Mouse (Mus musculus) lung, postnatal 0 days (tissue): Measurements from ENCODE around the gene Khdc1c. TPM values are rescaled to one million over a fixed set of nuclear protein-coding genes. Genes with fewer than 3 reads are reported as not detected.

Experiments used
- ATAC-seq: fragments of 200-750 bp; cut with Nextera tagmentation; 2 replicates; pipeline ENCODE4 v1.8.0; 2017; ENCODE audit warnings: moderate library complexity
- DNase-seq: peaks from one replicate; pipeline ENCODE4 v3.0.0-alpha.2; 2016; ENCODE audit warnings: low spot score
- H3K27ac ChIP-seq: fragments of 300-500 bp; sonication (generic); 2 replicates; pipeline ENCODE4 v1.5.1; 2014; ENCODE audit warnings: antibody characterized with exemption, mild to moderate bottlenecking, low read length, mixed read lengths
- H3K27me3 ChIP-seq: fragments of 300-500 bp; sonication (generic); replicated peaks from 2 replicates; pipeline ENCODE4 v1.6.1; 2014; ENCODE audit warnings: low read length, mixed read lengths; ENCODE audit not compliant: insufficient read depth
- H3K36me3 ChIP-seq: fragments of 300-500 bp; sonication (generic); 2 replicates; pipeline ENCODE4 v1.6.1; 2014; ENCODE audit warnings: low read length, mixed read lengths; ENCODE audit not compliant: insufficient read depth
- H3K4me1 ChIP-seq: fragments of 300-500 bp; sonication (generic); 2 replicates; pipeline ENCODE4 v1.6.1; 2014; ENCODE audit warnings: antibody characterized with exemption, low read depth, low read length, mixed read lengths; ENCODE audit not compliant: insufficient read depth
- H3K4me2 ChIP-seq: fragments of 300-500 bp; sonication (generic); replicated peaks from 2 replicates; pipeline ENCODE4 v1.6.1; 2014; ENCODE audit warnings: low read depth, mild to moderate bottlenecking, low read length, moderate library complexity, mixed read lengths
- H3K4me3 ChIP-seq: fragments of 300-500 bp; sonication (generic); 2 replicates; pipeline ENCODE4 v1.5.1; 2014; ENCODE audit warnings: low read depth, low read length
- H3K9ac ChIP-seq: fragments of 300-500 bp; sonication (generic); replicated peaks from 2 replicates; pipeline ENCODE4 v1.6.1; 2014; ENCODE audit warnings: low read depth, mild to moderate bottlenecking
- H3K9me3 ChIP-seq: fragments of 300-500 bp; sonication (generic); 2 replicates; pipeline ENCODE4 v1.6.1; 2016; ENCODE audit warnings: low read length, mixed read lengths
- CTCF ChIP-seq: IDR thresholded peaks from 2 replicates; pipeline ENCODE4 v1.5.1; 2016; ENCODE audit warnings: antibody characterized with exemption, mild to moderate bottlenecking
- EP300 ChIP-seq: IDR thresholded peaks from 2 replicates; pipeline ENCODE4 v1.6.1; 2016; ENCODE audit warnings: antibody characterized with exemption, mild to moderate bottlenecking, control low read depth
- polyA plus RNA-seq: library from polyadenylated mRNA; unstranded; fragments of >200 nt; fragmentation: Nextera tagmentation; extraction: Ambion mirVana; gene quantifications from 2 replicates; pipeline ENCODE4 v1.2.1, GENCODE M21; 2015

The Khdc1c gene
- polyA plus RNA-seq, 1 experiment from 2014 or later, result not detected

DNA sequence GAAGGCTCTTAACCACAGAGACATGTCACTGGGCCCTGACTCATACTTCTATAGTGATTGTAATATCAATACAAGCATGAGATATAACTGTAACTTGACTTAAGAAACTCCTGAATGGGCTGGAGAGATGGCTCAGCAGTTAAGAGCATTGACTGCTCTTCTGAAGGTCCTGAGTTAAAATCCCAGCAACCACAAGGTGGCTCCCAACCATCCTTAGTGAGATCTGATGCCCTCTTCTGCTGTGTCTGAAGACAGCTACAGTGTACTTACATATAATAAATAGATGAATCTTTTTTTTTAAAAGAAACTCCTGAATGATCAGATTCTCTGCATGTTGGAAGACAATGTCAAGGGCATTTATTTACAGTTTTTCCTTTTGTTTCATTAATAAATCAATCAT lies 51.2 kb downstream of the Khdc1c start:
- no peak for ATAC-seq
- DNase-seq, result no peak
- TF ChIP-seq EP300 (no peak), CTCF (peak; percentile 50)
- no peaks in the 10 kb centered on the region for H3K36me3 ChIP-seq
- no peaks in the 10 kb centered on the region for H3K4me1 ChIP-seq
- H3K9me3 ChIP-seq, result no peaks in the 10 kb centered on the region
- H3K9ac ChIP-seq, result no peak overlapping the region
- H3K27ac ChIP-seq, result no peak overlapping the region
- no peak overlapping the region for H3K4me3 ChIP-seq
- no peaks in the 10 kb centered on the region for H3K27me3 ChIP-seq
- no peak overlapping the region for H3K4me2 ChIP-seq

Other genes with a start within 250 kb of the Khdc1c start
- 7.9 and 9.7 TPM in 2 replicates for gene Tmem14a, start 149.8 kb upstream of the Khdc1c start, polyA plus RNA-seq
- 23.5 and 28.9 TPM in 2 replicates for gene Gsta3, start 127.7 kb upstream of the Khdc1c start, polyA plus RNA-seq
- not detected in 2 replicates for gene Khdc1a, start 18.7 kb upstream of the Khdc1c start, polyA plus RNA-seq
- not detected in 2 replicates for gene Khdc1b, start 15.2 kb downstream of the Khdc1c start, polyA plus RNA-seq